Mouse (Mus musculus) neural tube, postnatal 0 days (tissue): ENCODE data around the gene Aldh4a1. TPM values are rescaled to one million over a fixed set of nuclear protein-coding genes. Genes with fewer than 3 reads are reported as not detected.

Experiments used
- microRNA-seq: library from miRNA; unstranded; fragments of <30 nt; microRNA quantifications from one replicate; pipeline ENCODE4, GENCODE M21; 2016
- polyA plus RNA-seq: library from polyadenylated mRNA; unstranded; fragments of >200 nt; fragmentation: Nextera tagmentation; extraction: Ambion mirVana; gene quantifications from 2 replicates; pipeline ENCODE4 v1.2.1, GENCODE M21; 2015

The Aldh4a1 gene
- 32.2 and 32.4 TPM in 2 replicates for polyA plus RNA-seq

DNA sequence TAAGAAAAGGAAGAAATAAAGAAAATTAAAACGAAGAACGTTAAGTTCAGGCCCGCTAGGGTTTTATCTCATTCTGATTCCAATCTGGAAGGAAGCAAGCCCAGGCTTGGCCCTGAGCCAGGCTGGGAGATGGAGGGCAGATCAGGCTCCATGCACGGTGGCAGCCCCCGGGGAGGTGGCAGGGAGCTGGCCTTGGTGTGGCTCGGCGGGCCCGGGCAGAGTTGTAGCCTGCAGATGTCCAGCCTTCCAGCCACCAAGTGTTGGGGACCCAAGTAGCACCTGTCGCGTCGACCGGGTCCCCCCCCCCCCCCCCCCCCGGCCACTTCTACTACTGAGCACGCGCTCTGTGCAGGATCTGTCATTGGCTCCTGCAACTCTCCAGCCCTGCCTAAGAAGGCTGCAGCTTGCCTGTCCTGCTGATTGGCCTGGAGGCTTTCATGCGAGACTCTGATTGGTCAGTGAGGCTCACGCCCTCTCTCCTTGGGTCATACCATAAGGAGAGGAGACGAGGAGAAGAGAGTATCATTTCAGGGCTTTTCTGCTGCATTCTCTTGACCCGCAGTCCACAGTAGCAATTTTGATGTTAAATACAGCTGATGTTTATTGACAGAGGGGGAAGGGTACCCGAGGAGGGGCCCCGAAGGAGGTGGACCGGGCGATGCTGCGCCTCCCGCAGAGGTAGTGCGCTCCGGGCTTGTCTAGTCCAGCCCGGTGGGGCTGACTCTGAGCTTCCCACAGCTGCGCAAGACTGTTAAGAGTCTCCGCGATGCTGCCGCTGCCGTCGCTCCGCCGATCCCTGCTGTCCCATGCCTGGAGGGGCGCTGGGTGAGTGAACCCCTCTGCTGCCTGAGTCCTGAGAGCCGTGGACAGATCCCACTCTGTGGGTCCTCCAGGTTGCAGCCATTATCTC lies at the start of gene Aldh4a1:
Gene Aldh4a1, plus strand, starts transcription at position 494 of the 910 bp plus-strand sequence.

DNA sequence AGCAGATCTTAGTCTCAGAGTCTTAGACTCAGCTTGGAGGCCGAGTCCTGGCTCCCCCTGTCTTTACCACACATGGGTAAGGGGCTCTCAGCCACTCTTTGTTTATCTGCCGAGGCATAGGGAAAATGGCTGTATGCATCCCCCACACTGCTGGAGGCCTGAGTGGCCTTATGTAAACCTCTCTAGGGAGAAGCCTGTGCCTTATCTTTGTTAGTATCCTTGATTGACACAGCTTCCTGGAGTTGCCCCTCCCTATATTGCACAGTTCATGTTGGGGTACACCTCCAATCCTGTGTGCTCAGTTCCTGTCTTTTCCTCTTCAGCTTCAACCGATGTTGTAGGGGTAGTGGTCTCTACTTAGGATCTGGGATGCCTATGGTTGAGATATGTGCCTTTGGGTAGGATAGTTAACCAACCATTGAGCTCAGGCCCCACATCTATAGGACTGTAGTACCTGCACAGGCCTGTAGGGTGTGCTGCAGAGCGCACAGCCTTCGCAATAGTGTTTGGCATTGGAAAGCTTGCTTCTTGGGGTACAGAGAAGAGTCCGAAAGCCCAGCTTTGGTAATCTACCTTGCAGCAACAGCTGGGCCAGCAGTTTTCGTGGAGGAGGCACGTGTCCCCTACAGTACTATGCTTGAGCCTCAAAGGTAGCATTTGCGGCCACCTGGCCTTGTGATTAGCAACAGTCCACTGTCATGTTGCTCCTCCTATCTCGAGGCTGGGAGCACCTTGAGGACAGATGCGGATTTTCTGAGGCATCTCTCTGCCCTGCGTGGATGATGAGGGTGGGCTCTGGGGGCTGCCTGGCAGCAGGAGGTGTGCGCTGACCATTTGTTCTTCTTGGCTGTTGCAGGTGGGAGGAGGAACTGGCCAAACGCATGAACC lies 20.1 kb upstream of the Aldh4a1 start, which contains the start of gene Gm21969:
Gene Gm21969, plus strand, starts transcription at position 830 of the 888 bp plus-strand sequence.

DNA sequence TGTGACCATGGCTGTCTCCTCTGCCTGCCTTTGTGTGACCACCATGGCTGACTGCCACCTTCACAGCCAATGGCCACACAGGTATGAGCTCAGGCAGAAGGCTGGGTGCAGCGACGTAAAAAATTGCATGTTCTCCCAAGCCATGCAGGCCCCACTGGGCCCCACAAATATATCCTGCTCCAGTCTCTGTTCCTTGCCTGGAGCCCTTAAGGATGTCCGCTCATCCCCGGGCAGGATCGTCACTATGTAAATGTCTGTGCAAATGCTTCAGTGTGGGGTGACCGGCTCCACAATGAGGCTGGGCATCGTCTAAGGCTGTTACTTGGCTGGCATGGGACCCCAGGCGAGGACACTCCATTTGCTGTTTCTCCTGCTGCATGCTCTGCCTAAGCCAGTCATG lies 30.6 kb downstream of the Aldh4a1 start, which contains the start of gene Tas1r2:
Gene Tas1r2, plus strand, starts transcription at position 301 of the 400 bp plus-strand sequence.

Small RNA genes within 50 kb of the gene (microRNA-seq; reads per million reads assigned to microRNA genes)
- gene Gm25571 (not detected), gene Mir7020 (not detected)

Other genes with a start within 250 kb of the Aldh4a1 start
- 8.7 and 10.3 TPM in 2 replicates for gene Iffo2, start 92.3 kb upstream of the Aldh4a1 start, polyA plus RNA-seq
- not detected in 2 replicates for gene Gm21969, start 19.7 kb upstream of the Aldh4a1 start, polyA plus RNA-seq
- not detected in 2 replicates for gene Tas1r2, start 30.7 kb downstream of the Aldh4a1 start, polyA plus RNA-seq
- 0.17 and 0.22 TPM in 2 replicates for gene Pax7, start 210.7 kb downstream of the Aldh4a1 start, polyA plus RNA-seq